8 mouse cellular contexts compared by ENCODE assay signal in genomic region chr1:39614462-39615279, GRCm38 (mm10). TPM values are rescaled to one million over a fixed set of nuclear protein-coding genes. Genes with fewer than 3 reads are reported as not detected.
A peak's percentile ranks its signal among the peaks of the same experiment; 100 is the strongest.
DNase-seq lines count a peak whose midpoint lies in the region; ATAC-seq and TF ChIP-seq lines count a peak whose summit lies in the region.

No protein-coding gene starts in this region.

- H3K27ac ChIP-seq in kidney, adult 2 months (ENCODE audit: insufficient read depth, low read depth, low read length) = no peak overlapping the region; the same call in 1 of the 2 replicates
- H3K27ac ChIP-seq in embryonic facial prominence, embryonic 11.5 days (replicated peaks; ENCODE audit: low read depth, low read length) = no peak overlapping the region
- H3K27ac ChIP-seq in liver, embryonic 11.5 days (ENCODE audit: low read depth, low read length) = no peak overlapping the region
- H3K27ac ChIP-seq in neural tube, embryonic 11.5 days (ENCODE audit: low read depth, low read length) = no peak overlapping the region

- ATAC-seq in embryonic facial prominence, embryonic 11.5 days (replicated peaks; ENCODE audit: insufficient number of reproducible peaks, low FRiP score, low TSS enrichment, low read depth) = 0 out of 2 replicates have a peak, but pooled peaks have one; percentile 39
- ATAC-seq in liver, embryonic 11.5 days (replicated peaks; ENCODE audit: low FRiP score) = no peak
- no peak for ATAC-seq in neural tube, embryonic 11.5 days (ENCODE audit: insufficient read depth, low FRiP score, low TSS enrichment)

- H3K4me1 ChIP-seq in kidney, adult 2 months (ENCODE audit: control insufficient read depth, insufficient read depth, low read length) = peaks cover 11% of the 10 kb centered on the region; the same call in 1 of the 2 replicates
- no peaks in the 10 kb centered on the region for H3K4me1 ChIP-seq in embryonic facial prominence, embryonic 11.5 days (ENCODE audit: control insufficient read depth, insufficient read depth, low read length)
- H3K4me1 ChIP-seq in liver, embryonic 11.5 days (replicated peaks; ENCODE audit: control insufficient read depth, insufficient read depth, low read length) = peaks cover 4% of the 10 kb centered on the region; the same call in 1 of the 2 replicates
- no peaks in the 10 kb centered on the region for H3K4me1 ChIP-seq in neural tube, embryonic 11.5 days (ENCODE audit: control insufficient read depth, insufficient read depth, low read length)

- peak; percentile 18 for DNase-seq in kidney, adult 2 months
- no peak for DNase-seq in kidney, adult 11 months
- DNase-seq in adrenal gland, adult 18-20 months (ENCODE audit: low spot score in 2 of 2) = peak; percentile 57 to 70
- peak; percentile 79 for DNase-seq in embryonic facial prominence, embryonic 11.5 days (ENCODE audit: low spot score)
- peak; percentile 72 for DNase-seq in heart, postnatal 4 days
- peak; percentile 48 for DNase-seq in liver, embryonic 11.5 days (ENCODE audit: low spot score)
- peak; percentile 63 for DNase-seq in neural tube, embryonic 11.5 days (ENCODE audit: low spot score)
- DNase-seq in urinary bladder, postnatal 14 days (ENCODE audit: low spot score) = peak; percentile 68

- no peak for TF ChIP-seq POLR2A in kidney, adult 2 months (IDR thresholded peaks at IDR 0.05; ENCODE audit: low read depth, low read length)

- no peaks in the 10 kb centered on the region for H3K36me3 ChIP-seq in kidney, adult 2 months (ENCODE audit: control insufficient read depth, insufficient read depth, low read length)
- no peaks in the 10 kb centered on the region for H3K36me3 ChIP-seq in embryonic facial prominence, embryonic 11.5 days (replicated peaks; ENCODE audit: control insufficient read depth, insufficient read depth, low read depth, low read length)
- H3K36me3 ChIP-seq in liver, embryonic 11.5 days (ENCODE audit: control insufficient read depth, insufficient read depth, low read length) = no peaks in the 10 kb centered on the region
- H3K36me3 ChIP-seq in neural tube, embryonic 11.5 days (ENCODE audit: control insufficient read depth, insufficient read depth, low read length) = no peaks in the 10 kb centered on the region

- no peak overlapping the region for H3K4me2 ChIP-seq in embryonic facial prominence, embryonic 11.5 days (ENCODE audit: low read depth, low read length)
- H3K4me2 ChIP-seq in liver, embryonic 11.5 days = peak overlapping the region; percentile 47
- no peak overlapping the region for H3K4me2 ChIP-seq in neural tube, embryonic 11.5 days (ENCODE audit: low read depth)

- 21% methylated on average over 11 of the region's 11 CpGs for WGBS in kidney, adult 2 months
- 25% methylated on average over 11 of the region's 11 CpGs for WGBS in embryonic facial prominence, embryonic 11.5 days
- 11% methylated on average over 11 of the region's 11 CpGs for WGBS in liver, embryonic 11.5 days
- WGBS in neural tube, embryonic 11.5 days = 29% methylated on average over 11 of the region's 11 CpGs

- 0 out of 2 replicates have a peak, but pooled peaks have one; percentile 16 for TF ChIP-seq CTCF in kidney, adult 2 months (conservative IDR thresholded peaks at IDR 0.05; ENCODE audit: insufficient read depth, insufficient read length, low read depth, low read length)

- H3K27me3 ChIP-seq in kidney, adult 2 months (replicated peaks; ENCODE audit: control insufficient read depth, insufficient read depth, low read length) = no peaks in the 10 kb centered on the region
- no peaks in the 10 kb centered on the region for H3K27me3 ChIP-seq in embryonic facial prominence, embryonic 11.5 days (ENCODE audit: control insufficient read depth, insufficient read depth, low read length)
- H3K27me3 ChIP-seq in liver, embryonic 11.5 days (replicated peaks; ENCODE audit: control insufficient read depth, insufficient read depth, low read length) = no peaks in the 10 kb centered on the region; the same call in 1 of the 2 replicates
- no peaks in the 10 kb centered on the region for H3K27me3 ChIP-seq in neural tube, embryonic 11.5 days (ENCODE audit: control insufficient read depth, insufficient read depth, low read length)

- no peak overlapping the region for H3K4me3 ChIP-seq in kidney, adult 2 months (ENCODE audit: insufficient read depth, low read depth, low read length)
- no peak overlapping the region for H3K4me3 ChIP-seq in embryonic facial prominence, embryonic 11.5 days (ENCODE audit: low read depth, low read length)
- H3K4me3 ChIP-seq in liver, embryonic 11.5 days (ENCODE audit: low read depth, low read length) = no peak overlapping the region
- no peak overlapping the region for H3K4me3 ChIP-seq in neural tube, embryonic 11.5 days (ENCODE audit: low read depth, low read length)

- no peaks in the 10 kb centered on the region for H3K9me3 ChIP-seq in embryonic facial prominence, embryonic 11.5 days (replicated peaks; ENCODE audit: control insufficient read depth, low read length)
- H3K9me3 ChIP-seq in liver, embryonic 11.5 days (ENCODE audit: control insufficient read depth, low read length) = no peaks in the 10 kb centered on the region
- H3K9me3 ChIP-seq in neural tube, embryonic 11.5 days (ENCODE audit: control insufficient read depth, low read length) = no peaks in the 10 kb centered on the region

- H3K9ac ChIP-seq in embryonic facial prominence, embryonic 11.5 days (replicated peaks; ENCODE audit: low read length) = 0 out of 2 replicates have a peak overlapping the region, but pooled peaks have one; percentile 15
- no peak overlapping the region; the same call in 1 of the 2 replicates for H3K9ac ChIP-seq in liver, embryonic 11.5 days (ENCODE audit: low read depth, low read length)
- no peak overlapping the region for H3K9ac ChIP-seq in neural tube, embryonic 11.5 days (ENCODE audit: low read length)

RNA-seq across cellular contexts. Expression of gene Creg2, which starts 36.6 kb away (rescaled TPM):
- polyA plus RNA-seq in kidney, adult 2 months (2012; rRNA removed) = 0.04 and 0.09 TPM in 2 replicates
- under 1 TPM; 0.35 to 0.36 TPM for total RNA-seq in adrenal gland, adult 18-20 months (2021)
- polyA plus RNA-seq in embryonic facial prominence, embryonic 11.5 days (2014; fragmentation: Nextera tagmentation; extraction: Ambion mirVana) = 0.07 and 0.22 TPM in 2 replicates
- total RNA-seq in heart, postnatal 4 days (2021) = not detected
- polyA plus RNA-seq in liver, embryonic 11.5 days (2014; fragmentation: Nextera tagmentation; extraction: Ambion mirVana) = not detected in 2 replicates
- 0.82 and 1.2 TPM in 2 replicates for polyA plus RNA-seq in neural tube, embryonic 11.5 days (2014; fragmentation: Nextera tagmentation; extraction: Ambion mirVana)

RNA-seq across cellular contexts. Expression of gene Rnf149, which starts 37.5 kb away (rescaled TPM):
- 30.3 and 33.7 TPM in 2 replicates for polyA plus RNA-seq in kidney, adult 2 months (2012; rRNA removed)
- total RNA-seq in adrenal gland, adult 18-20 months (2021) = 10 to 100 TPM; 36.6 to 45.2 TPM
- polyA plus RNA-seq in embryonic facial prominence, embryonic 11.5 days (2014; fragmentation: Nextera tagmentation; extraction: Ambion mirVana) = 25.2 and 27.7 TPM in 2 replicates
- 10 to 100 TPM; 17.4 to 18.4 TPM for total RNA-seq in heart, postnatal 4 days (2021)
- polyA plus RNA-seq in liver, embryonic 11.5 days (2014; fragmentation: Nextera tagmentation; extraction: Ambion mirVana) = 27.5 and 29.6 TPM in 2 replicates
- 29.0 and 29.1 TPM in 2 replicates for polyA plus RNA-seq in neural tube, embryonic 11.5 days (2014; fragmentation: Nextera tagmentation; extraction: Ambion mirVana)
